Mouse (Mus musculus) cerebellum, adult 18-20 months (tissue): ENCODE results near the gene Dydc2.
A peak's percentile ranks its signal among the peaks of the same experiment; 100 is the strongest.

Experiments used
- DNase-seq, 2 experiments: peaks; one replicate each; pipeline ENCODE4 v3.0.0; 2021

Dydc2 gene

GRCm38 (mm10) chr14:41033135-41034110, 35.6 kb downstream of the Dydc2 start:
- DNase-seq = peak; percentile 68 to 69

DNA sequence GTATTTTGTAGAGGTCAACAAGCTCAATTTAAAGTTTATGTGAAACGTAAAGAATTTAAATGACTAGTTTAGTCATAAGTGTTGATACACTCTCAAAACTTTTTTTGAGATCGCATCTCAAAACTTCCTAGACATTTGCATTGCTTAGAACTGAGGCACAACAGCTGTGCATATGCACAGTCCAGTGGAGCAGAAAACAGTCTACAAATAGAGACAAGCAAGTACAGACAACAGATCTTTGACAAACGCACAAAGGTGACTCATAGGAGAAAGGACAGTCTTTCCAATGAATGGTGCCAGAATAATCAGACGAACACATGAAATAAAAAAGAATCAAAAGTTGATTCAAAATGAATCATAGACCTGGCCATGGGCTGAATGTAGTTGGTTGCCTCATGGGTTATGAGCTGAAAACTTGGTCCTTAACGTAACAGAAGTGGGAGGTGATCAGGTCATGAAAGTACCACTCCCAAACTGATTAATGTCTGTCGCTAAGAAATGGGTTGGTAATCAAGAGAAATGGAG, 38.0 kb downstream of the Dydc2 start:
- no peak for DNase-seq

DNA sequence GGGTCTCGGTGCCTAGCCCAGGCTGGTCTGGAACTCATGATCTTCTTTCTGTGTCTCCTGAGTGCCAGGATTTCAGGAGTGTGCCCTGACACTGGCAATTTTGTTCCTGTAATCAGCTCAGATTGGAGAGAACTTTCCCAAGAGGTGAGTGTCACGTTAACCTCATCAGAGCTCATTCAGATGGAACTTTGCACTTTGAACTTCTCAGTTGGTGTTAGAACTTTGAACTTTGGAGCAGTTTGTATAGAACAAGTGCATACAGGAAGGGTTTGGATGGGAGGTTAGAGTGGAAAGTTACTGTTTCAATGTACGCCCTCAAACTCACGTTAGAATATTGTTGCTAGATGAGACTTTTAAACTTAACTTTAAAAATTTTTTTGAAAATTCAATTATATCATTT, 39.7 kb downstream of the Dydc2 start:
- no peak for DNase-seq

DNA sequence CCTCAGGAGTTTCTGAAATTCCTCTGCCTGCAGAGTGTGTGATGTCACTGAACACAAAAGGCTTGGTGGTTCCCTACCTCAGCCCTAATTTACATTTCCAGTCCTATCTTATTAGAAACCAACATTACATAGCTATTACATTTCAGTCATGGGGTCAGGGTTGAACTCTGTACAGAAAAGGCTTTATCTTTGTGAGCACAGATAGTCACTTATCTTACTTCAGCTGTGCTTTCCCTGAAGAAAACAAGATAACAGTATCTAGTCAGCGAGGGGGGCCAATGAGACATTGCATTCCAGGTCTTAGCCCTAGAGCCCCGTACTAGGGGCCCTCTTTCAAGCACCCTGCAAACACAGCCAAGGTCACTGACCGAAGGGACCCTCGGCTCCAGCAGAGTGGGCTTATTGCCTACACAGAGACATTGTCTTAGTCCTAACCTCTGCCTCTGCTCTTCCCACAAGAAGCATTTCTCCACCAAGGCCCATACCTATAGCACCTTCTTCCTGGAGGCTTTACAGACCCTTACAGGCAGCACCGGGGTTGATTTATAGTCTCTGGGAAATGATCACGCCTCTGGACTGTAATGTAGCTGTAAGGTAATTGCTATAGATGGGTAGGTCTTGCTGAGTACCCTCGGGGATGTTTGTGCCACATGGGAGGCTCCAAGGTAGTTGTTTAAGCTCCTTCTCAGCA, 43.3 kb downstream of the Dydc2 start:
- DNase-seq = no peak

GRCm38 (mm10) chr14:41025087-41025486, 43.9 kb downstream of the Dydc2 start:
- DNase-seq = no peak

DNA sequence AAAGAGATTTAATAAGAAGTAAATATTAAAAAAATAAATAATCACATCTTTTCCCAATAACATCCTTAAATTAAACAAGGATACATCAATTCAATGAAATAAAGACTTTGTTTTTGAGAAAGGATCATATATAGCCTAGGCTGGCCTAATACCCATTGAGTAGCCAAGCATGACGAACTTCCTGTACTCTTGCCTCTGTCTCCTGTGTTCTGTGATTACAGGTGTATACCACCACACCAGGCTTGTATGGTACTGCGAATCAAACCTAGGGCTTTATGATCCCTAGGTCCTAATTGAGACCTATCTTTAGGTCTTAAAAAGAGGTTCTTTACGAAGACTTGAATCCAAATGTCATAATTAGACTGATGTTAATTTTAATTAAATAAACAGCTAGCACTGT, 47.8 kb downstream of the Dydc2 start:
- DNase-seq = no peak

DNA sequence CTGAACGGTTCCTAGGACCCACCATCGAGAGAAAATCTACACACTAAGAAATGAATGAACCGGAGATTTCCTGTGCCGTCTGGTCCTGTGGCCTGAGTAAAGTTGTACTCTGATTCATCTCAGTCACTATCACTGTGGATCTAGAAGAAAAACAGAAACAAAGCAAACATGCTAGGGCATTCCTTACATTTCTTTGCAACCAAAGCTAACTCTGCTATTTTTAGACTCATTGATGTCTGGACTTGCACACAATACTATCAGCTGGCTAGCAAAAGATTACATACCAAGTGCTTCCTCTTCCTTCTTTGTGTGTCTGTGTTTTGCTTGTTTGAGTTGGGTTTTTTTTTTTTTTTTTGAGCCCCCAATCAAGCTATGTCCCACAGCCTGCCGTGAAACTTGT, 51.5 kb downstream of the Dydc2 start:
- DNase-seq = no peak

- no peak for DNase-seq
These were observed 54.2 kb downstream of the Dydc2 start for GRCm38 (mm10) chr14:41014701-41015240.

- DNase-seq = peak; percentile 94 to 96
These were observed 55.1 kb downstream of the Dydc2 start, which contains the start of gene Fam213a for GRCm38 (mm10) chr14:41013630-41014613. Gene Fam213a, minus strand, starts transcription at chr14:41013788.

- DNase-seq = peak in 1 of 2 experiments; percentile 16
These were observed 55.9 kb downstream of the Dydc2 start for GRCm38 (mm10) chr14:41013143-41013542.

- DNase-seq = no peak
These were observed 57.1 kb downstream of the Dydc2 start for GRCm38 (mm10) chr14:41011916-41012315.

- no peak for DNase-seq
These were observed 60.9 kb downstream of the Dydc2 start for GRCm38 (mm10) chr14:41008138-41008537.

DNA sequence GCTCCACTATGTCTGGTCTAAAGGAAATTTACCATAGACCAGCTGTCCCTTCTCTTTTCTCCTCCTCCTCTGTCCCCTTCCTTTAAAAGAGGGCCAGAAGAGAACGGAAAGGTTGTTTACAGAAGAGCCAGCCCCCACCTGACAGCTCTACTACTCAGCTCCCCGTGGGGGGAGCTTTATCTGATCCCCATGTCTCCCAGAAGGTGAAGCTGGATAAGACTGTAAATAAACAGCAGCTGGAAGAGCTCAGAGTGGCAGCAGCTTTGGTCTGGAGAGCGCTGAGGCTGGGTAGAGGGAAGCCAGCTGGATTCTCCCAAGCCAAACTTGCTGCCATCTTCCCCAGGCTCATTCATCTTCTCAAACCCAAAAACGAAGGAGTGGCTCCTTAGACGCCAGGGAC, 61.4 kb downstream of the Dydc2 start:
- no peak for DNase-seq

- no peak for DNase-seq
These were observed 62.1 kb downstream of the Dydc2 start for GRCm38 (mm10) chr14:41006899-41007298.

DNA sequence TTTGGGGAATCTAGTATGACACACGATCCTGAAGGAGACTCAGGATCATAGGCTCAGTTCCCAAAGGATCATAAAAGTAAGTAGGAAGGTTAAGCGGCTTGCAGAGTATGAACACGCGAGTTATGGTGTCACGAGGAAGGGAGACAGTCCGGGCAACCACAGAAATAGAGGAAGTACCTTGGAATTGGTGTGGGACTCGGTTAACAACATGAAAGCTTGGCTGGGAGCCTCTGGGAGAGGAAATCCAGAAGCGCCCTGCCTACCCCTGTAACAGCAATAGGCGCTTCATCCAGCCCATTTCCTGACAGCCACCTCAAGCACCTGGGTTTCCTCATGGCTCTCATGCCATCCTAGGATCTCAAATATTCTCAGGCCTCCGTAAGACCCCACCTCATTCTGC, 62.7 kb downstream of the Dydc2 start:
- no peak for DNase-seq

- no peak for DNase-seq
These were observed 63.3 kb downstream of the Dydc2 start for GRCm38 (mm10) chr14:41005716-41006115.

- DNase-seq = peak; percentile 20 to 21
These were observed 64.5 kb downstream of the Dydc2 start for GRCm38 (mm10) chr14:41004201-41005141.

- no peak for DNase-seq
These were observed 67.4 kb downstream of the Dydc2 start for GRCm38 (mm10) chr14:41001576-41001975.

DNA sequence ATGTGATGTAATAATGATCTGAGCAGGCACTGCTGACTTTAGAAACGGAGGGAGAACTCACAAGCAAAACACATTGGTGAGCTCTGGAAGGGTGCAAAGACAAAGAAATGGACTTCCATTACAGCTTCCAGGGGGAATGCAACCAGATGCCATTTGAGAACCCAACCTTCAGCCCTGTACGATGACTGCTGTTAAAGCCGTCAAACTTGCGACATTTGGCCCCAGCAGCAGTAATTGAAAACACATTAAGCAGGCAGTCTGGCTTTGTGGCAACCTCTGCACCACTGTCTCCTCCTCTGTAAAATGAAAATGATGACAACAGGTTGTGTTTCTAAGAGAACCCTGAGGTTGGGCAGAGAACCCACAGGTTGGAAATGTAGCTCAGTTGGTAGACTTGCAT, 68.2 kb downstream of the Dydc2 start:
- no peak for DNase-seq

DNA sequence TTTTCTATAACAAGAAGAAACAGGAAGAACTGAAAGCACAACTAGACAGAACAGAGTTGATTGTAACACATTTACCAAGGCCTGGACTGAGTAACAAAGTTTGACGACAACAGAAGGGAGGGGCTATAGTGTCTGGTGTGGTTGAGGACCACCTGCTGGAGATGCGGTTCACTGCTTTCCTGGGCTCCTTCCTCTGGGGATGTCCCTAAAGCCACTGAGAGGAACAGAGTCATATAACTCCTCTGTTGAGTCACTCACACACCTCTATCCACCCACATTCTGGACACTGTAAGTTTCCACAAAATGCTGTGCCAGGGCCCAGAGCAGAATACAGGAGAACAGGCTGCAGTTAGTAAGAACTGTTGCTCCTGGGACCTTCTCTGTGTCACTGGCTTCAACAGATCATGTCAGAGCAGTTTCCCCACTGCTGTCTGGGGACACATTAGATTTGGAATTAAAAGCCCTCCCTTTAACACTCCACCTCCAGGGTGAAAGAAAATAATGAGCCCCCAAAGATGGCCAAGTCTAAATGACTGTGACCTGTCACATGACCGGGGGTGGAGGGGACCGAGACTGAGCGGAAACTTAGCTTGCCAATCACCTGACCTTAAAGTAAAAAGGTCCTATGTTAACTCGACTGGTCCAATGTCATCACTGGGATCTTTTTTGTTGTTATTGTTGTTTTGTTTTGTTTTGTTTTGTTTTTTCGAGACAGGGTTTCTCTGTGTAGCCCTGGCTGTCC, 68.9 kb downstream of the Dydc2 start:
- no peak for DNase-seq
